11 mouse cellular contexts compared by ENCODE assay signal in genomic region chr11:22873383-22873782, GRCm38 (mm10). TPM values are rescaled to one million over a fixed set of nuclear protein-coding genes. Genes with fewer than 3 reads are reported as not detected.
DNase-seq lines count a peak whose midpoint lies in the region; ATAC-seq and TF ChIP-seq lines count a peak whose summit lies in the region.
"Had no signal": no experiment of that assay in that cellular context is flagged by ENCODE, and none has a peak within 500 bp of the region (broad histone marks: within the 10 kb centered on the region; RNA-seq: fewer than 3 reads in every experiment).

No protein-coding gene starts in this region.

- H3K9ac ChIP-seq in limb, embryonic 15.5 days = no peak overlapping the region
- H3K9ac ChIP-seq in intestine, embryonic 16.5 days (ENCODE audit: low read depth, low read length) = no peak overlapping the region
- H3K9ac ChIP-seq: forebrain, embryonic 12.5 days; liver, embryonic 15.5 days had no signal

- H3K4me1 ChIP-seq in limb, embryonic 15.5 days = peaks cover 25% of the 10 kb centered on the region
- peaks cover 18% of the 10 kb centered on the region for H3K4me1 ChIP-seq in limb, embryonic 10.5 days
- H3K4me1 ChIP-seq in cerebellum, adult 2 months (ENCODE audit: control insufficient read depth, insufficient read depth, low read length) = peaks cover 8% of the 10 kb centered on the region
- H3K4me1 ChIP-seq in intestine, embryonic 16.5 days (ENCODE audit: control insufficient read depth, insufficient read depth, low read length) = 0 out of 2 replicates have a peak, but pooled peaks cover 8% of the 10 kb centered on the region
- H3K4me1 ChIP-seq: forebrain, embryonic 12.5 days had no signal

- TF ChIP-seq POLR2A in cerebellum, adult 2 months (IDR thresholded peaks at IDR 0.05; ENCODE audit: borderline replicate concordance, insufficient read depth, low read length) = no peak

- H3K4me3 ChIP-seq in limb, embryonic 15.5 days = no peak overlapping the region
- no peak overlapping the region for H3K4me3 ChIP-seq in limb, embryonic 10.5 days
- H3K4me3 ChIP-seq in cerebellum, adult 2 months (replicated peaks; ENCODE audit: insufficient read depth, low read depth, low read length) = no peak overlapping the region
- H3K4me3 ChIP-seq in intestine, embryonic 16.5 days (ENCODE audit: low read length) = no peak overlapping the region
- H3K4me3 ChIP-seq: forebrain, embryonic 12.5 days; liver, embryonic 15.5 days had no signal

- DNase-seq in adrenal gland, postnatal 10 days = peak; percentile 25
- no peak for DNase-seq in adrenal gland, adult 2 months
- DNase-seq in limb, embryonic 10.5 days (ENCODE audit: low spot score) = no peak
- peak; percentile 34 to 45 for DNase-seq in cerebellum, adult 2 months
- no peak for DNase-seq in thymus, postnatal 4 days
- no peak for DNase-seq in urinary bladder, postnatal 4 days (ENCODE audit: low spot score in 2 of 2)

- no peak for ATAC-seq in limb, embryonic 15.5 days (ENCODE audit: insufficient number of reproducible peaks, low FRiP score, low TSS enrichment, low read depth)
- no peak for ATAC-seq in intestine, embryonic 16.5 days
- ATAC-seq: Patski had no signal

- H3K27ac ChIP-seq in limb, embryonic 15.5 days = 0 out of 2 replicates have a peak overlapping the region, but pooled peaks have one; percentile 38
- no peak overlapping the region for H3K27ac ChIP-seq in limb, embryonic 10.5 days
- H3K27ac ChIP-seq in cerebellum, adult 2 months (ENCODE audit: insufficient read depth, low read length) = no peak overlapping the region
- peak overlapping the region; percentile 35; the same call in 1 of the 2 replicates for H3K27ac ChIP-seq in intestine, embryonic 16.5 days (ENCODE audit: low read length)
- H3K27ac ChIP-seq: forebrain, embryonic 12.5 days had no signal

- 45% methylated on average over 4 of the region's 4 CpGs for WGBS in limb, embryonic 15.5 days
- 71% methylated on average over 4 of the region's 4 CpGs for WGBS in limb, embryonic 10.5 days
- WGBS in cerebellum, adult 2 months = 2% methylated on average over 4 of the region's 4 CpGs
- WGBS in intestine, embryonic 16.5 days = 61% methylated on average over 4 of the region's 4 CpGs

- no peak for TF ChIP-seq CTCF in cerebellum, adult 2 months (IDR thresholded peaks at IDR 0.05; ENCODE audit: borderline replicate concordance, insufficient read depth, low read depth, low read length)

- H3K27me3 ChIP-seq in limb, embryonic 15.5 days = no peaks in the 10 kb centered on the region
- H3K27me3 ChIP-seq in limb, embryonic 10.5 days (ENCODE audit: low read depth, poor library complexity, severe bottlenecking) = no peaks in the 10 kb centered on the region
- H3K27me3 ChIP-seq in cerebellum, adult 2 months (ENCODE audit: control insufficient read depth, insufficient read depth, low read length) = peaks cover 5% of the 10 kb centered on the region; the same call in 1 of the 2 replicates
- H3K27me3 ChIP-seq in intestine, embryonic 16.5 days (replicated peaks; ENCODE audit: control insufficient read depth, insufficient read depth, low read length) = no peaks in the 10 kb centered on the region
- H3K27me3 ChIP-seq: forebrain, embryonic 12.5 days; liver, embryonic 15.5 days; Patski had no signal

- H3K36me3 ChIP-seq in limb, embryonic 15.5 days = no peaks in the 10 kb centered on the region
- no peaks in the 10 kb centered on the region for H3K36me3 ChIP-seq in limb, embryonic 10.5 days
- H3K36me3 ChIP-seq in intestine, embryonic 16.5 days (ENCODE audit: control insufficient read depth, insufficient read depth, low read length) = no peaks in the 10 kb centered on the region
- H3K36me3 ChIP-seq: forebrain, embryonic 12.5 days; liver, embryonic 15.5 days had no signal

- H3K4me2 ChIP-seq in limb, embryonic 15.5 days = no peak overlapping the region
- H3K4me2 ChIP-seq in intestine, embryonic 16.5 days (ENCODE audit: low read depth, low read length) = no peak overlapping the region
- H3K4me2 ChIP-seq: forebrain, embryonic 12.5 days; liver, embryonic 15.5 days had no signal

- no peaks in the 10 kb centered on the region for H3K9me3 ChIP-seq in limb, embryonic 15.5 days
- no peaks in the 10 kb centered on the region for H3K9me3 ChIP-seq in limb, embryonic 10.5 days (replicated peaks)
- no peaks in the 10 kb centered on the region for H3K9me3 ChIP-seq in intestine, embryonic 16.5 days (ENCODE audit: control insufficient read depth, low read length)
- H3K9me3 ChIP-seq: forebrain, embryonic 12.5 days; liver, embryonic 15.5 days had no signal

RNA-seq across cellular contexts. Expression of gene B3gnt2, which starts 12.6 kb away (rescaled TPM):
- 10 to 100 TPM; 30.1 to 36.3 TPM for total RNA-seq in adrenal gland, postnatal 10 days (2021)
- total RNA-seq in adrenal gland, adult 2 months (2021) = 10 to 100 TPM; 47.6 to 64.7 TPM
- 37.7 and 54.5 TPM in 2 replicates for polyA plus RNA-seq in adrenal gland, adult 2 months (2012; rRNA removed)
- polyA plus RNA-seq in limb, embryonic 15.5 days (2015; fragmentation: Nextera tagmentation; extraction: Ambion mirVana) = 9.8 and 11.6 TPM in 2 replicates
- polyA plus RNA-seq in limb, embryonic 10.5 days (2016; fragmentation: Nextera tagmentation; extraction: Ambion mirVana) = 1.9 and 3.4 TPM in 2 replicates
- 7.1 and 8.7 TPM in 2 replicates for polyA plus RNA-seq in cerebellum, adult 2 months (2012; rRNA removed)
- 11.8 and 11.9 TPM in 2 replicates for polyA plus RNA-seq in intestine, embryonic 16.5 days (2015; fragmentation: Nextera tagmentation; extraction: Ambion mirVana)

Comparison
In these comparisons a context has a peak if more than half of its experiments do, and no peak if none do; other contexts are left out.
1. DNase-seq: peak in adrenal gland, postnatal 10 days (single experiment) and cerebellum, adult 2 months (2 of 2); none in adrenal gland, adult 2 months (single experiment), limb, embryonic 10.5 days (single experiment), thymus, postnatal 4 days (single experiment) and urinary bladder, postnatal 4 days (0 of 2).
2. H3K27ac ChIP-seq: peak in limb, embryonic 15.5 days (single experiment) and intestine, embryonic 16.5 days (single experiment); none in limb, embryonic 10.5 days (single experiment) and cerebellum, adult 2 months (single experiment).